Mouse (Mus musculus): Measurements from ENCODE around the gene Scgb1a1.

The Scgb1a1 gene

GRCm38 (mm10) chr19:9043123-9043522 is 44.6 kb downstream of the Scgb1a1 start:
- DNase-seq (ENCODE audit: low spot score in 2 of 2): no peak

DNA sequence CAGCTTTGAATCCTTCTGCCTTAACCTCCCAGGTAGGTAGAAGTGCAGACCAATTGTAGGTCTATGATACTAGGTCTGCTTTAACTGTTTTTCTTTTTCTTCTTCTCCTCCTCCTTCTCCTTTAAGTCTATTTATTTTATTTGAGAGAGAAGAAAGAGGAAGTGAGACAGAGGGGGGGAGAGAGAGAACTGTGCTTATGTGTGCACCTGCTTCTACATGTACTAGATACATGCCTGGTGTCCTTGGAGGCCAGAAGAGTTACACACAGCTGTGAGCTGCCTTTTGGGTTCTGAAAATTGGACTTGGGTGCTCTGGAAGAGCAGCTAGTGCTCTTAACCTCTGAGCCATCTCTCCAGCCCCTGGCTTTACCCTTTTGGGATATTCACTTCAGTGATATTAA is 46.7 kb downstream of the Scgb1a1 start:
- no peak for DNase-seq (ENCODE audit: low spot score in 2 of 2)

- no peak for DNase-seq (ENCODE audit: low spot score in 2 of 2)
Measured at GRCm38 (mm10) chr19:9040649-9041048, 47.1 kb downstream of the Scgb1a1 start.

- DNase-seq (ENCODE audit: low spot score in 2 of 2): no peak
Measured at GRCm38 (mm10) chr19:9039928-9040327, 47.8 kb downstream of the Scgb1a1 start.

- no peak for DNase-seq (ENCODE audit: low spot score in 2 of 2)
Measured at GRCm38 (mm10) chr19:9039266-9039665, 48.5 kb downstream of the Scgb1a1 start.

- no peak for DNase-seq (ENCODE audit: low spot score in 2 of 2)
Measured at GRCm38 (mm10) chr19:9038136-9038535, 49.6 kb downstream of the Scgb1a1 start.

DNA sequence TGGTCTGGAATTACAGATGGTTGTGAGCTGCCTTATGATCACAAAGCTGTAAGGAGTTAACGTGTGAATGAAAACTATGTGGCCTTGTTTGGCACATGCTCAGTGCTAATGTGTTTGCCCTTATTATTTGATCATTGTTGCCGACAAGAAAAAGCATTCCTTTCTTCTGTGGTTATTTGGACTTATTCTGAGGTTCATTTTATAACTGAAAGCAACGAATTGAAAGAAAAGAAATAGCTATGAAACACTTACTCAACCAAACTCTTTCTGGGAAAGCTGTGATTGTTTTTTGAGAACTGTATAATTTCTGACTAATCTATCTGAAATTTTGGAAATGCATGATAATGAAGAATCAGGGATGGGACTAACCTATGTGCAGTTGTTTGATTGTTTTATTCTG is 52.7 kb downstream of the Scgb1a1 start:
- no peak for DNase-seq (ENCODE audit: low spot score in 2 of 2)

GRCm38 (mm10) chr19:9034480-9034879 is 53.3 kb downstream of the Scgb1a1 start:
- no peak for DNase-seq (ENCODE audit: low spot score in 2 of 2)

Data from frontal cortex, postnatal 25 days (tissue).